23 mouse cellular contexts compared by ENCODE assay signal in the genomic region with DNA sequence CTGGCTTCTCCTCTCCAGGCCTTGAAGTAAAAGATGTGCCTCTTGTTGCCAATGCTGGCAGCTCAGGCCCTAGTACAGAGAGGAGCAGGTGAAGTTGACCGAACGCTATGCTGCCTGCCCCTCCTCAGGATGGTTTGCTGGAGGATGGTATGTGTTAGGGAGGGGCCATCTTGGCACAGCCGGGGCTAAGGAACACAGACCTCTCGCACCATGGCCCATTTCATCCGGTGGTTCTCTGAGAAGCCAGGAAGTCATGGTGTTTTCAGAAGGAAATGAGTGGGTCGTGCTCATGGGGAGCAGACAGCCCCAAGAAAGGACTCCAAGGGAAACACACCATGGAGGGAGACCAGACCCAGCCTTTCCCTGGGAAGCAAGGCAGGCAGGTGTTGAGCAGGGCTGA.
DNase-seq lines count a peak whose midpoint lies in the region; ATAC-seq and TF ChIP-seq lines count a peak whose summit lies in the region.
"Had no signal": no experiment of that assay in that cellular context is flagged by ENCODE, and none has a peak within 500 bp of the region (broad histone marks: within the 10 kb centered on the region; RNA-seq: fewer than 3 reads in every experiment).

No protein-coding gene starts in this region.

- no peak overlapping the region for H3K9ac ChIP-seq in heart, embryonic 11.5 days (ENCODE audit: low read depth, low read length)
- H3K9ac ChIP-seq in heart, embryonic 13.5 days: no peak overlapping the region
- H3K9ac ChIP-seq in heart, embryonic 16.5 days (ENCODE audit: low read length): no peak overlapping the region
- H3K9ac ChIP-seq in heart, adult 2 months (ENCODE audit: low read depth, low read length): no peak overlapping the region
- H3K9ac ChIP-seq: embryonic facial prominence, embryonic 13.5 days; embryonic facial prominence, embryonic 15.5 days; forebrain, embryonic 12.5 days had no signal

- no peak for TF ChIP-seq EP300 in heart, adult 2 months (IDR thresholded peaks at IDR 0.05; ENCODE audit: insufficient read depth, low read depth, low read length)

- TF ChIP-seq POLR2A in heart, adult 2 months (IDR thresholded peaks at IDR 0.05; ENCODE audit: insufficient read depth, low read depth, low read length): no peak

- 64% methylated on average over 6 of the region's 6 CpGs for WGBS in heart, embryonic 10.5 days
- WGBS in heart, embryonic 11.5 days (ENCODE audit: insufficient replicate concordance): 56% methylated on average over 6 of the region's 6 CpGs
- 53% methylated on average over 6 of the region's 6 CpGs for WGBS in heart, embryonic 13.5 days
- WGBS in heart, embryonic 16.5 days: 46% methylated on average over 6 of the region's 6 CpGs
- 41% methylated on average over 6 of the region's 6 CpGs for WGBS in heart, adult 2 months
- 68% methylated on average over 6 of the region's 6 CpGs for WGBS in embryonic facial prominence, embryonic 10.5 days

- H3K4me2 ChIP-seq in heart, embryonic 11.5 days: no peak overlapping the region
- no peak overlapping the region for H3K4me2 ChIP-seq in heart, embryonic 13.5 days
- no peak overlapping the region for H3K4me2 ChIP-seq in heart, embryonic 16.5 days (ENCODE audit: low read depth, low read length)
- H3K4me2 ChIP-seq: embryonic facial prominence, embryonic 13.5 days; embryonic facial prominence, embryonic 15.5 days; forebrain, embryonic 12.5 days had no signal

- ATAC-seq in heart, embryonic 11.5 days (replicated peaks; ENCODE audit: insufficient number of reproducible peaks, low FRiP score, low TSS enrichment): no peak
- no peak for ATAC-seq in heart, embryonic 13.5 days (ENCODE audit: extremely low read depth, insufficient number of reproducible peaks, low FRiP score, low TSS enrichment)
- peak; percentile 41; the same call in 1 of the 2 replicates for ATAC-seq in heart, embryonic 16.5 days (replicated peaks; ENCODE audit: extremely low read depth, insufficient read depth, low FRiP score)
- ATAC-seq: forebrain, embryonic 14.5 days; forebrain, embryonic 16.5 days had no signal

- H3K27me3 ChIP-seq in heart, embryonic 10.5 days (ENCODE audit: insufficient read depth, poor library complexity, severe bottlenecking): peaks cover 8% of the 10 kb centered on the region; the same call in 1 of the 2 replicates
- no peaks in the 10 kb centered on the region for H3K27me3 ChIP-seq in heart, embryonic 11.5 days (ENCODE audit: control insufficient read depth, insufficient read depth, low read length)
- no peaks in the 10 kb centered on the region for H3K27me3 ChIP-seq in heart, embryonic 13.5 days (replicated peaks)
- no peaks in the 10 kb centered on the region for H3K27me3 ChIP-seq in heart, embryonic 16.5 days (ENCODE audit: control insufficient read depth, insufficient read depth, low read length)
- no peaks in the 10 kb centered on the region for H3K27me3 ChIP-seq in heart, adult 2 months (ENCODE audit: control insufficient read depth, insufficient read depth, low read length)
- peaks cover 6% of the 10 kb centered on the region for H3K27me3 ChIP-seq in embryonic facial prominence, embryonic 10.5 days (replicated peaks; ENCODE audit: low read depth, poor library complexity, severe bottlenecking)
- H3K27me3 ChIP-seq: embryonic facial prominence, embryonic 13.5 days; embryonic facial prominence, embryonic 15.5 days; forebrain, embryonic 12.5 days had no signal

- no peaks in the 10 kb centered on the region for H3K9me3 ChIP-seq in heart, embryonic 10.5 days
- no peaks in the 10 kb centered on the region for H3K9me3 ChIP-seq in heart, embryonic 11.5 days (replicated peaks; ENCODE audit: control insufficient read depth, low read length)
- H3K9me3 ChIP-seq in heart, embryonic 13.5 days: no peaks in the 10 kb centered on the region
- H3K9me3 ChIP-seq in heart, embryonic 16.5 days (replicated peaks; ENCODE audit: control insufficient read depth, low read length): no peaks in the 10 kb centered on the region
- no peaks in the 10 kb centered on the region for H3K9me3 ChIP-seq in embryonic facial prominence, embryonic 10.5 days
- H3K9me3 ChIP-seq: embryonic facial prominence, embryonic 13.5 days; embryonic facial prominence, embryonic 15.5 days; forebrain, embryonic 10.5 days; forebrain, embryonic 12.5 days had no signal

- peaks cover 37% of the 10 kb centered on the region for H3K4me1 ChIP-seq in heart, embryonic 10.5 days
- peaks cover 11% of the 10 kb centered on the region for H3K4me1 ChIP-seq in heart, embryonic 11.5 days (ENCODE audit: control insufficient read depth, insufficient read depth, low read length)
- peaks cover 29% of the 10 kb centered on the region for H3K4me1 ChIP-seq in heart, embryonic 13.5 days
- H3K4me1 ChIP-seq in heart, embryonic 16.5 days (ENCODE audit: control insufficient read depth, insufficient read depth, low read length): peaks cover 20% of the 10 kb centered on the region
- H3K4me1 ChIP-seq in heart, adult 2 months (ENCODE audit: control insufficient read depth, insufficient read depth, low read length): peaks cover 2% of the 10 kb centered on the region; the same call in 1 of the 2 replicates
- peaks cover 18% of the 10 kb centered on the region for H3K4me1 ChIP-seq in embryonic facial prominence, embryonic 10.5 days

- H3K36me3 ChIP-seq in heart, embryonic 10.5 days: no peaks in the 10 kb centered on the region
- no peaks in the 10 kb centered on the region for H3K36me3 ChIP-seq in heart, embryonic 11.5 days (ENCODE audit: control insufficient read depth, insufficient read depth, low read length)
- no peaks in the 10 kb centered on the region for H3K36me3 ChIP-seq in heart, embryonic 13.5 days
- H3K36me3 ChIP-seq in heart, embryonic 16.5 days (ENCODE audit: control insufficient read depth, insufficient read depth): no peaks in the 10 kb centered on the region
- no peaks in the 10 kb centered on the region for H3K36me3 ChIP-seq in heart, adult 2 months (ENCODE audit: control insufficient read depth, insufficient read depth, low read length)
- H3K36me3 ChIP-seq in embryonic facial prominence, embryonic 10.5 days (replicated peaks): no peaks in the 10 kb centered on the region
- H3K36me3 ChIP-seq: embryonic facial prominence, embryonic 13.5 days; embryonic facial prominence, embryonic 15.5 days; forebrain, embryonic 10.5 days; forebrain, embryonic 12.5 days had no signal

- H3K79me2 ChIP-seq in heart, adult 2 months (replicated peaks; ENCODE audit: control insufficient read depth, insufficient read depth, low read length): no peaks in the 10 kb centered on the region

- H3K4me3 ChIP-seq in heart, embryonic 10.5 days: no peak overlapping the region
- H3K4me3 ChIP-seq in heart, embryonic 11.5 days (ENCODE audit: low read depth, low read length): no peak overlapping the region
- no peak overlapping the region for H3K4me3 ChIP-seq in heart, embryonic 13.5 days
- no peak overlapping the region for H3K4me3 ChIP-seq in heart, embryonic 16.5 days (ENCODE audit: low read length)
- H3K4me3 ChIP-seq in heart, adult 2 months: no peak overlapping the region
- H3K4me3 ChIP-seq in embryonic facial prominence, embryonic 10.5 days: no peak overlapping the region
- H3K4me3 ChIP-seq: embryonic facial prominence, embryonic 13.5 days; embryonic facial prominence, embryonic 15.5 days; erythroblast, embryonic 14.5 days; forebrain, embryonic 10.5 days; forebrain, embryonic 12.5 days had no signal

- DNase-seq in heart, embryonic 10.5 days (ENCODE audit: low spot score): no peak
- no peak for DNase-seq in heart, postnatal 10 days
- no peak for DNase-seq in heart, adult 2 months
- no peak for DNase-seq in embryonic facial prominence, embryonic 10.5 days (ENCODE audit: low spot score)
- no peak for DNase-seq in cerebellum, adult 9-11 months
- DNase-seq: adrenal gland, adult 2 months; adrenal gland, postnatal 10 days; adrenal gland, postnatal 25 days; cerebellum, adult 11 months; cerebellum, adult 18-20 months; cerebellum, adult 8-10 months; cerebellum, postnatal 10 days; cerebellum, postnatal 25 days had no signal

- no peak for TF ChIP-seq CTCF in heart, adult 2 months (IDR thresholded peaks at IDR 0.05)

- intact Hi-C loops in heart, postnatal 10 days (cut with DNase I): no loop called here
- intact Hi-C loops in heart, adult 2 months (cut with DNase I): no loop called here

- peak overlapping the region; percentile 59 for H3K27ac ChIP-seq in heart, embryonic 10.5 days
- no peak overlapping the region for H3K27ac ChIP-seq in heart, embryonic 11.5 days (ENCODE audit: low read depth, low read length)
- peak overlapping the region; percentile 1; the same call in 1 of the 2 replicates for H3K27ac ChIP-seq in heart, embryonic 13.5 days (replicated peaks)
- no peak overlapping the region; the same call in none of the 2 replicates for H3K27ac ChIP-seq in heart, embryonic 16.5 days (ENCODE audit: low read length)
- no peak overlapping the region for H3K27ac ChIP-seq in heart, adult 2 months
- H3K27ac ChIP-seq in embryonic facial prominence, embryonic 10.5 days (replicated peaks): 0 out of 2 replicates have a peak overlapping the region, but pooled peaks have one; percentile 36
- H3K27ac ChIP-seq: embryonic facial prominence, embryonic 13.5 days; embryonic facial prominence, embryonic 15.5 days; forebrain, embryonic 10.5 days; forebrain, embryonic 12.5 days had no signal

Comparison
In these comparisons a context has a peak if more than half of its experiments do, and no peak if none do; other contexts are left out.
1. H3K27ac ChIP-seq: peak in heart, embryonic 10.5 days (single experiment), heart, embryonic 13.5 days (single experiment) and embryonic facial prominence, embryonic 10.5 days (single experiment); none in heart, embryonic 11.5 days (single experiment), heart, embryonic 16.5 days (single experiment) and heart, adult 2 months (single experiment).